Mouse (Mus musculus) T-helper 2 cell (primary cell): ENCODE data around the gene Matn4.

Experiments
- in situ Hi-C: fragments of 300-600 bp; cut with MboI, MseI; formaldehyde crosslinking; loops from one replicate; pipeline ENCODE4 v1.15.1; 2025; ENCODE audit warnings: high pct_unique_total_duplicates

Matn4 gene

DNA sequence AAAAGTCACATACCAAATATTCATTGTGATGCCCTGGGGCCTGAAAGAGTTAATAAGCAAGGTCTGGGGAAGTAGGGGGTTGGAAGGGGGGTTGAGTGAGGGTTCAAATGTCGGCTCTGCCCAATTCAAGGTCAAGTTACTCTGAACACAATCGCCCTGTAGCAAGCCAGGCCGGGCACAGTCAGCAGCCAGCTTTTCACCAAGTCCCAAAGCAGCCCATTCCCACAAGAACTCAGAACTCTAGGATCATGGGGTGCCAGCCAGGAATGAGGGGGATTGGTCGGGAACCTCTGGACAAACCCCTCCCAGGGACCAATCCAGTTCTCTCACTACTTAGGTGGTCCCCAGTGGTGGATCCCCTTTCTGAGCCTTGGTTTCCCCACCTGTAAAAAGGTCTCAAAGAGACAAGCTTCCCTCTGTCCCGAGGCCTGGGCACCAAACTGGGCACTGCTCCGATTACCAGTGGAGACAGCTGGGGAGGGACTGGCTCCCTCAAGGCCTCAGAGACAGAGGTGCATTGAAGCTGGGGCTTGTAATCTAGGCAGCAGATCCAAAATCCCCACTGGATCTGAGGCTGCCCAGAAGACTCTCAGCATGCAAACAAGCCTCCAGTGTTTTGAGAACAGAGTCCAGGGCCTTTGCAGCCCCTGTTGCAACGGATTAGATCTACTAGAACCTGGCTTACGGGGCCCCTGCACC is 31.4 kb upstream of the Matn4 start:
- in situ Hi-C loops = no loop called here

DNA sequence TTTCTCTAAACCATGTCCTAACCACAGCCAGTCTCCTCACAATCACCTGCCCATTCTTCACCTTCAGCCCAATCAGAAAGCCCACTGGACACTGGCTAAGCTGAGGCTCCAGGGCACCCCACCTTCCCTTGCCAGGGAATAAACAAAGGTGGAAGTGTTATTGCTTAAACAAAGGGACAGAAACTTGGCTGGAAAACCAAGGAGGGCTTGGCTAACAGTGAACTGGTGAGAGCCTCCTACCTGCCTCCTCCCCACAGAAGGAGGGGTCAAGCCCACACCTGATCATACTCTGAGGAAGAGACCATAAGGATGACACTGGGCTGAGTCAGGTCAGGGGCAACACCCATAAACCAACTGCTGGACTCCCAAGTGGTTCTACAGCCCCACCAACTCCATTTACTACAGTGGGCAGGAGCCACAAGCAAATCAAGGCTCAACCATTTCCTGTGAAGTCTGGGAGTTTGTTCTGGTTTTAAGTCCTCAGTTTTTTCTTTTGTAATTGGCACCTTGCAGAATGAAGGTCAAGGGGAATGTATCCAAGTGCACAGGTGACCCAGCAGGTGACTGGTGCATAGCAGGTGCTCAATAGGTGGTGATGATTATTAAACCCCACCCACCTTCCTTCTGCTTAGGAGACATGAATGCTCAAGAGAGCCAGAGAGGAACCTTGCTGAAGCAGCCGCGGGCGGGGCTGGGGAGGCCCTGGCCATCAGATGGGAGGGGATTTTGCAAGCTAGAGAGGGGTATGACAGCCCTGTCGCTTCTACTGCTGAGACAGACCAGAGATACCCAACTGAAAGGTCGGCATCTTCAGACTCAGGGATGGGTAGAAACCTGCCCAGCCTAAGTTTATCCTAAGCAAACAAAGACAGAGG is 30.5 kb upstream of the Matn4 start:
- in situ Hi-C loops = no loop called here

DNA sequence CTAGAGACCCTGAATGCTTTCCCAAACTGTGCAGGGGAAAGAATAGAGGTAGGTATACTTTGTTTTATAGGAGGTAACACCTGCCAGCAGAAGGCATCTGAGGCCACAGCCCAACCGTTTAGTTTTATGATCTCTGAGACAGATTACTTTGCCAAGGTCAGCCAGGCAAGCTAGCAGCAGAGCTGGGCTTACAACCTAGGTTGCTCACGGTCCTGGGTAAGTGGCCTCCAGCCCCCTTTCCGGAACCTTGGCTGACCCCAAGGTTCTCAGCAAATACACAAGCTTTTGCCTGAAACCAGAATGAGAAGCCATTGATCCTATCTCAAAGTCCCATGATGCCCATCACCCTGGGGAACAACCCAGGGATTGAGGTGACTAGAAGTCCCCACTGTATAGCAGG is 29.7 kb upstream of the Matn4 start:
- in situ Hi-C loops = no loop called here

DNA sequence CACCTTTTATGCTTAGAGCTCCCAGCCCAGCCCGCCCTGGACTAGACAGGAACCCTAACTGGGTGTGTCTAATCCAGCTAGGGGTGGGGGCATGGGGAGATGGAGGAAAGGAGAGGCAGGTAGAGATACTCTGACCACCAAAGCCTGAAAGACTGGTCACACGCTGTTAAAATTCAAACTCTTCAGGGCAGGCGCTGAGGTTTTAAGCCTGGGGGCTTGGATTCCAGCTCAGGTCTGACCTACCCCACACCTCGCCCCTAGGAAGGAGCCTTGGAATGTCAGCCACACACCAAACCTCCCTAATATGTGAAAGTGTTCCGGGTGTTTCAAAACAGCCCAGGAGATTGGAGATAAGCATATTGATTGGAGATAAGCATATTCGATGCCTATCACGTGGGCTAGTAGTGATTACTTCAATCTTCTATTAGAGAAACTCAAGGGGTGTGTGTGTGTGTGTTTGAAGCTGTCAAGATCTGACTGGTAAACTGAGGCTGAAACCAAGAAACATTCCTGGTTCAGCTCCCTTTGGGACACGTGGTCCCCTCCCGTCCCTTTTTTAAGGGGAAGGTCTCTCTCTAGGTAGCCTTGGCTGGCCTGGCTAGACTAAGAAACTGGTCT is 28.4 kb upstream of the Matn4 start:
- in situ Hi-C loops = no loop called here

GRCm38 (mm10) chr2:164432541-164433191 is 27.7 kb upstream of the Matn4 start:
- in situ Hi-C loops = no loop called here

GRCm38 (mm10) chr2:164431676-164432465 is 26.9 kb upstream of the Matn4 start:
- in situ Hi-C loops = no loop called here

DNA sequence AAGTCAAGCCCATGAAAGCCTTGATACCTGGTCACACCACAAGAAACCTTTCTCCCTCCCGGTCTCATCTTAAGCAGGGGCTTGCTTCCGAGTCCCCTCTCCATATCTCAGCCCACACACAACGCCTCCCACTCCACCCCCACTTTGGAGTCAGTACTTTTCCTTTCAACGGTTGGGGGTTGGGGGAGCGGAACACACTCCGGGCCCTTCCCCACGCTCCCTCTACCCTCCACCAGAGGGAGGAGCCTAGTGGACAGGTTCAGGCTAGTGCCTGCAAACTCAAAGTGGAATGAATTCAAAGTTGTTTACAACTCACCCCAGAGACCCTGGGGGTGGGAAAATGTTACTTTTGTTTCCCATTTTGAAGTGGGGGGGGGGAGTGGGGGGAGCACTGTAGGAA is 25.7 kb upstream of the Matn4 start:
- in situ Hi-C loops = no loop called here

DNA sequence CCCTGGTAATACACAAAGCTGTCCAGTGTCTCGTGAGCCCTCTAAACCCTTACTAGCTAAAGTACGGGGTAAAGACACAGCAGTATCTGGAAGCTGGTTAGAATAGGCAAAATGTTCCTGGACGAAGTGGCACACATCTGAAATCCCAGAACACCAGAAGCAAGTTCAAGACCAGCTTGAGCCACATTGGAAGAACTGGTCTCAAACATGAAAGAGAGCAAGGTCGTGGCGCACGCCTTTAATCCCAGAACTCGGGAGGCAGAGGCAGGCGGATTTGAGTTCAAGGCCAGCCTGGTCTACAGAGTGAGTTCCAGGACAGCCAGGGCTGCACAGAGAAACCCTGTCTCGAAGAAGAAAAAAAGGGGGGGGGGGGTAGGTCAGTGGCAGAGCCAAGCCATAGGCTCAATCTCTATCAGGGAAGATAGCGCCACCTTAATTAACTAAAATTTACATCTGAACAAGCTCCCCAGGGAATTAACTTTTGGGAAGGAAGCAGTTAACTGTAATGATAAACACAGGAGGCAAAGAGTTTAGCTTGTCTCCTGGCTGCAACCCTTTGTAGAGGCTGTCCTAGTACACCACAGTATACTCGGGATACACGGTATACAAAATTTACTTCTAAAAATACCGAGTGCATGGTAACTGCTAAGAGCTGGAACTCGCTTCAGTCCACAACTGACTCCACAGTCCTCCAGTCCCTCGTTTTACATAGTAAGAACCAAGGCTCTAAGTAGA is 25.1 kb upstream of the Matn4 start:
- in situ Hi-C loops = loop anchor here (10.0 kb wide), 1 partner anchor 295 kb away; no protein-coding TSS in a partner anchor

GRCm38 (mm10) chr2:164428451-164428850 is 23.5 kb upstream of the Matn4 start:
- in situ Hi-C loops = loop anchor here (10.0 kb wide), 1 partner anchor 296 kb away; no protein-coding TSS in a partner anchor

DNA sequence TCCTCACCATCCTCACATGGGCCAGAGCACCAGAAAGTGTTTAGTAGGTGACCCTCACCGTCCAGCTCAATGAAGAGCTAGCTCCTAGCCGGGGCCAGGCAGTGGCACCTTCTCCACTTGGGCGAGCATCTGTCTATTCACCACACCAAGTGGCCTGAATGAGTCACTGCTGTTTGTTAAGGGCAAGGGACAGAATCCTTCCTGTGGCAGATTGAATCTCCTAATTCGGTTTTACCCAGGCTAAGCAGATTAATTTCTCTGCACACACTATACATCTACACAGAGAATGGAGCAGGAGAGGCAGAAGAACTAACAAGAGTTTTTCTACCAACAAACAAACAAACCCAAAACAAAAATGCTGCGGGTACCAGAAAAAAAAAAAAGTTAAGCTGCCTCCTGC is 22.0 kb upstream of the Matn4 start:
- in situ Hi-C loops = loop anchor here (10.0 kb wide), 1 partner anchor 298 kb away; no protein-coding TSS in a partner anchor

- in situ Hi-C loops = loop anchor here (10.0 kb wide), 1 partner anchor 299 kb away; no protein-coding TSS in a partner anchor
Observed at GRCm38 (mm10) chr2:164426121-164426520, 21.2 kb upstream of the Matn4 start.

GRCm38 (mm10) chr2:164425401-164425800 is 20.4 kb upstream of the Matn4 start:
- in situ Hi-C loops = loop anchor here (10.0 kb wide), 1 partner anchor 299 kb away; no protein-coding TSS in a partner anchor

DNA sequence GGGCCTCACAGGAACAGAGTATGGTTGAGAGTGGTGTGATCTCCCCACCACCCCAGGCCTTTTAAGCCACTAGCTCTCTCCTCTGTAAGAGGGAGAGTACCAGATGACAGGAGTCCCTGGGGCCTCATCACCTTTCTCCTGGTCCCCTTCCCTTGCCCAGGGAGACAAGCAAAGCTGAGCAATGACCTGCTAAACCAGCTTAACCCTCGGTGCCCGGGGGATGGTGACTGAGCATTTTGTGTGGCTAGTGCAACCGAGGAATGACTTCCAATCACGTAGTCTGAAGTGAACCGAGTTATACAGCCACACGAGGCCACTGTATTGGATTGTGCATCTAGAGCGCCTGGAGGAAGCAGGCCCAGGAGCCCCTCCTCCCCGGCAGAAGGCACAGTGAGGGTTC is 19.4 kb upstream of the Matn4 start:
- in situ Hi-C loops = loop anchor here (10.0 kb wide), 1 partner anchor 300 kb away; no protein-coding TSS in a partner anchor

GRCm38 (mm10) chr2:164423464-164423863 is 18.5 kb upstream of the Matn4 start:
- in situ Hi-C loops = loop anchor here (10.0 kb wide), 1 partner anchor 301 kb away; no protein-coding TSS in a partner anchor

DNA sequence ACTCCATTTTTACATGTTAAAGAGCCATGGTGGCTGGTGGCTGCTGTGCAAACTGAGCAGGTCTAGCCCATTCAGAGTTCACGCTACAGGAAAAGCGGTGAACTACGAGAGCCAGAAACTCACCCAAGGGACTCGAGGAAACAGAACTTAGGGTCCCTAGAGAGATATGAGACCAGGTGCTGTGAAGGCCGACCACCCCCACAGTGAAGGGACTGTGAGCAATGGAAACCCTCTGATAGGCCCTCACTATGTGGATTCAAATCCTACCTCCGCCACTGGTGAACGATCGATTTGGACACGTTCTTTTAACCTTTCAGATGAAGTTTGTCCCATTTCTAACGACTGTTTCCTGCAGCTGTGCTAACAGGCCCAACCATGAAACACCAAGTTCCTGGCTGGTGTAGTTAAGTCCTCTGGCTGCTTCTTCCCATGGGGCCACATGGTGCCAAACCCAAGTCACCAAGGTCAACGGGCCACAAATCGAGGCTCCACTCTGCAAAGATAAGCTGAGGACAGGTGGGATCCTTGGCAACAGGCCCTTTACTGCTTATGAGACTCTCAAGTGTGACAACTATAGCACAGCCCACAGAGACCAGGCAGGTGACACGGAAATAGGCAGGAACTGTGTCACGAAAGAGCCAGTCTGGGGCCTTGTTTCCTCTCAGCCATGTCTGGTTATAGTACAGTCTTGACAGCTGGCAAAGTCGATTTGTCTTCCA is 17.9 kb upstream of the Matn4 start:
- in situ Hi-C loops = loop anchor here (10.0 kb wide), 1 partner anchor 302 kb away; no protein-coding TSS in a partner anchor

- in situ Hi-C loops = loop anchor here (10.0 kb wide), 1 partner anchor 303 kb away; no protein-coding TSS in a partner anchor
Observed at GRCm38 (mm10) chr2:164421979-164422378, 17.0 kb upstream of the Matn4 start.

- in situ Hi-C loops = loop anchor here (10.0 kb wide), 1 partner anchor 303 kb away; no protein-coding TSS in a partner anchor
Observed at GRCm38 (mm10) chr2:164421306-164421705, 16.3 kb upstream of the Matn4 start.

DNA sequence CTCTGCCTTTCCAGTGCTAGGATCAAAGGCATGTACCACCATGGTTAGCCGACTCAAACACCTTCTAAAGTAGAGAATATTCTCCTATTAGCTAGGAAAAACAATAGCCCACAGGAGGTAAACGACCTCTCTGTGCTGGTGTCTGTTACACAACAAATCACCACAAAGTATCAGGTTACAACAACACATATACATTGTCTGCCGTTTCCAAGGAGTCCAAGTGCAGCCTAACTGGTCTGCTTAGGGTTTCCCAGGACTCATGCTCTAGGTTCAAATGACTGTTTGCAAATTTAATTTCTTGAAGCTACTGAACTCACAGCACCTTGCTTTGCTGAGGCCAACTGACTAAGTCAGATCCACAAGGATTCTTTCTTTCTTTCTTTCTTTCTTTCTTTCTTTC is 14.5 kb upstream of the Matn4 start:
- in situ Hi-C loops = no loop called here

GRCm38 (mm10) chr2:164418308-164418875 is 13.4 kb upstream of the Matn4 start:
- in situ Hi-C loops = no loop called here
